In genomic region chr5:44223341-44223881, GRCm38 (mm10) we compare ENCODE assay signal across 10 mouse cellular contexts. TPM values are rescaled to one million over a fixed set of nuclear protein-coding genes. Genes with fewer than 3 reads are reported as not detected.
A peak's percentile ranks its signal among the peaks of the same experiment; 100 is the strongest.
DNase-seq lines count a peak whose midpoint lies in the region; ATAC-seq and TF ChIP-seq lines count a peak whose summit lies in the region.
"Had no signal": no experiment of that assay in that cellular context is flagged by ENCODE, and none has a peak within 500 bp of the region (broad histone marks: within the 10 kb centered on the region; RNA-seq: fewer than 3 reads in every experiment).

No protein-coding gene starts in this region.

- H3K9me3 ChIP-seq in hindbrain, embryonic 16.5 days (ENCODE audit: control insufficient read depth, low read length) = no peaks in the 10 kb centered on the region
- H3K9me3 ChIP-seq in midbrain, embryonic 11.5 days (ENCODE audit: control insufficient read depth, low read length) = no peaks in the 10 kb centered on the region

- DNase-seq in adrenal gland, adult 2 months = peak; percentile 26
- no peak for DNase-seq in adrenal gland, postnatal 4 days (ENCODE audit: low spot score in 2 of 2)
- no peak for DNase-seq in spleen, adult 2 months (ENCODE audit: low read depth in 1 of 2, low spot score in 2 of 2)
- no peak for DNase-seq in spleen, adult 18-20 months
- peak; percentile 54 for DNase-seq in lung, postnatal 36 days
- DNase-seq in layer of hippocampus, postnatal 10 days (ENCODE audit: low spot score in 2 of 2) = no peak
- DNase-seq in midbrain, embryonic 11.5 days (ENCODE audit: low spot score, missing footprints) = no peak

- no peak overlapping the region for H3K4me3 ChIP-seq in spleen, adult 2 months (ENCODE audit: extremely low read depth, insufficient read depth, insufficient read length)
- H3K4me3 ChIP-seq in hindbrain, embryonic 16.5 days (ENCODE audit: low read length) = no peak overlapping the region
- no peak overlapping the region for H3K4me3 ChIP-seq in midbrain, embryonic 11.5 days (ENCODE audit: low read depth, low read length)

- H3K4me1 ChIP-seq in spleen, adult 2 months (ENCODE audit: control insufficient read depth, insufficient read depth, insufficient read length) = peaks cover 17% of the 10 kb centered on the region
- H3K4me1 ChIP-seq in hindbrain, embryonic 16.5 days (ENCODE audit: control insufficient read depth, insufficient read depth, low read depth, low read length) = peaks cover 21% of the 10 kb centered on the region
- peaks cover 25% of the 10 kb centered on the region for H3K4me1 ChIP-seq in midbrain, embryonic 11.5 days (ENCODE audit: control insufficient read depth, insufficient read depth, low read length)

- no peak overlapping the region for H3K9ac ChIP-seq in hindbrain, embryonic 16.5 days (ENCODE audit: low read depth, low read length)
- H3K9ac ChIP-seq in midbrain, embryonic 11.5 days (ENCODE audit: low read length) = no peak overlapping the region

- no peak for TF ChIP-seq POLR2A in spleen, adult 2 months (IDR thresholded peaks at IDR 0.05; ENCODE audit: low read depth, low read length)

- H3K27ac ChIP-seq in spleen, adult 2 months (ENCODE audit: insufficient read depth, low read length) = peak overlapping the region; percentile 1; the same call in 1 of the 2 replicates
- H3K27ac ChIP-seq in hindbrain, embryonic 16.5 days (ENCODE audit: low read depth, low read length) = no peak overlapping the region
- H3K27ac ChIP-seq in midbrain, embryonic 11.5 days (ENCODE audit: low read depth, low read length) = no peak overlapping the region

- no peak for TF ChIP-seq CTCF in spleen, adult 2 months (IDR thresholded peaks at IDR 0.05; ENCODE audit: extremely low read depth, insufficient read depth, insufficient read length, insufficient replicate concordance)

- H3K36me3 ChIP-seq in spleen, adult 2 months (ENCODE audit: control insufficient read depth, insufficient read depth, low read length) = no peaks in the 10 kb centered on the region
- no peaks in the 10 kb centered on the region for H3K36me3 ChIP-seq in hindbrain, embryonic 16.5 days (ENCODE audit: control insufficient read depth, insufficient read depth, low read length)
- H3K36me3 ChIP-seq in midbrain, embryonic 11.5 days (ENCODE audit: control insufficient read depth, insufficient read depth, low read length) = no peaks in the 10 kb centered on the region

- H3K4me2 ChIP-seq in hindbrain, embryonic 16.5 days (ENCODE audit: low read length) = no peak overlapping the region
- no peak overlapping the region for H3K4me2 ChIP-seq in midbrain, embryonic 11.5 days

- WGBS in spleen, adult 2 months = 30% methylated on average over 16 of the region's 16 CpGs
- WGBS in hindbrain, embryonic 16.5 days = 89% methylated on average over 16 of the region's 16 CpGs
- WGBS in midbrain, embryonic 11.5 days = 86% methylated on average over 16 of the region's 16 CpGs

- no peaks in the 10 kb centered on the region for H3K27me3 ChIP-seq in spleen, adult 2 months (ENCODE audit: control insufficient read depth, insufficient read depth, low read length)
- no peaks in the 10 kb centered on the region for H3K27me3 ChIP-seq in hindbrain, embryonic 16.5 days (replicated peaks; ENCODE audit: control insufficient read depth, insufficient read depth, low read length)
- no peaks in the 10 kb centered on the region for H3K27me3 ChIP-seq in midbrain, embryonic 11.5 days (ENCODE audit: control insufficient read depth, insufficient read depth, low read length)
- H3K27me3 ChIP-seq: Patski had no signal

- ATAC-seq in hindbrain, embryonic 16.5 days = no peak
- no peak for ATAC-seq in midbrain, embryonic 11.5 days (ENCODE audit: low FRiP score)
- ATAC-seq: intestine, postnatal 0 days; Patski had no signal

RNA-seq across cellular contexts. Expression of gene Tapt1, which starts 3.0 kb away (rescaled TPM):
- 10 to 100 TPM; 46.3 to 64.1 TPM for total RNA-seq in adrenal gland, adult 2 months (2021)
- polyA plus RNA-seq in adrenal gland, adult 2 months (2012; rRNA removed) = 16.9 and 22.6 TPM in 2 replicates
- 10 to 100 TPM; 45.8 to 48.3 TPM for total RNA-seq in adrenal gland, postnatal 4 days (2021)
- polyA plus RNA-seq in spleen, adult 2 months (2012; rRNA removed) = 22.2 and 27.4 TPM in 2 replicates
- 28.5 and 29.5 TPM in 2 replicates for polyA plus RNA-seq in hindbrain, embryonic 16.5 days (2015; fragmentation: Nextera tagmentation; extraction: Ambion mirVana)
- total RNA-seq in layer of hippocampus, postnatal 10 days (2021) = 10 to 100 TPM; 42.7 to 47.5 TPM
- polyA plus RNA-seq in midbrain, embryonic 11.5 days (2014; fragmentation: Nextera tagmentation; extraction: Ambion mirVana) = 27.8 and 30.3 TPM in 2 replicates

Comparison
In these comparisons a context has a peak if more than half of its experiments do, and no peak if none do; other contexts are left out.
1. DNase-seq: peak in adrenal gland, adult 2 months (single experiment) and lung, postnatal 36 days (single experiment); none in adrenal gland, postnatal 4 days (0 of 2), spleen, adult 2 months (0 of 2), spleen, adult 18-20 months (0 of 2), layer of hippocampus, postnatal 10 days (0 of 2) and midbrain, embryonic 11.5 days (single experiment).